Mouse (Mus musculus) left cerebral cortex, postnatal 36 days (tissue): ENCODE data around the gene Bex1. TPM values are rescaled to one million over a fixed set of nuclear protein-coding genes. Genes with fewer than 3 reads are reported as not detected.

Source experiments
- DNase-seq, 2 experiments: peaks; one replicate each; pipeline ENCODE4 v3.0.0; 2021 to 2022; ENCODE audit warnings: low spot score in 2 of 2, mixed read lengths in 1 of 2
- intact Hi-C: fragments of 180-260 bp; cut with DNase I; formaldehyde crosslinking; loops from one replicate; pipeline ENCODE4 v1.15.1; 2025
- microRNA-seq: library from miRNA; unstranded; fragments of <30 nt; microRNA quantifications from one replicate; pipeline ENCODE4 v1.2.0, GENCODE M21; 2022
- total RNA-seq, 2 experiments: library from RNA; stranded (reverse); gene quantifications; 2 replicates each; pipeline ENCODE4 v1.2.3; 2021

The Bex1 gene
- total RNA-seq, 2 experiments from 2014 or later: 83.6 to 87.9 TPM

- intact Hi-C loops: no loop called here
These were observed 34.3 kb downstream of the Bex1 start for GRCm38 (mm10) chrX:136180897-136181553.

GRCm38 (mm10) chrX:136172786-136173185 lies 42.5 kb downstream of the Bex1 start:
- intact Hi-C loops: loop anchor here (5.0 kb wide), 1 partner anchor 140 kb away; the partner anchor contains the start of gene Arxes1
- DNase-seq: no peak

More at GRCm38 (mm10) chrX:136180897-136181553, 34.3 kb downstream of the Bex1 start:
- DNase-seq: no peak

GRCm38 (mm10) chrX:136172118-136172551 lies 43.2 kb downstream of the Bex1 start, which contains the start of gene Tceal8:
TSS of gene Tceal8 (minus strand) at chrX:136172342.
- peak; percentile 56 to 67 for DNase-seq
- intact Hi-C loops: loop anchor here (5.0 kb wide), 1 partner anchor 140 kb away; the partner anchor contains the start of gene Arxes1

- DNase-seq: peak; percentile 49 to 58
- intact Hi-C loops: loop anchor here (5.0 kb wide), 1 partner anchor 139 kb away; the partner anchor contains the start of gene Arxes1
These were observed 43.9 kb downstream of the Bex1 start for GRCm38 (mm10) chrX:136171189-136172117.

DNA sequence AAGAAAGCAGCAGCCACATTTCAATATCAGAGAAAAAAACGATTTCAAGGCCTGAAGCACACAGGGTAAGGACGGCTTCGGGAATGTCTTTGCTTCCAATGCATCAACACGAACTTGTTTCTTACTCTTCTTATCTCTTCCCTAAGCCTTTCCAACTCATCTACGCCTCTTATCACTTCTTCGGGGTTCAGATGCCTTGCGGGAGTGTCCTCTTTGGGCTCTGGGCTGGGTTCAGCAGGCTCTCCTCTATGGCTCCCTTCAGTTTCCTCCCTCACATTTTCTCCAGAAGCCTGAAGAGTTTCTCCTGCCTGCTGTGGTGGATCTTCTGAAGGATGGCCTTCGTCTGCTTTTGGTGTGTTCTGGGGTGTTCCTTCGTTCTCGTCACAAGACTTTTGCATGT lies 44.7 kb downstream of the Bex1 start:
- no peak for DNase-seq
- intact Hi-C loops: loop anchor here (5.0 kb wide), 1 partner anchor 138 kb away; the partner anchor contains the start of gene Arxes1

Small RNA genes lying within 50 kb of the gene (microRNA-seq; reads per million reads assigned to microRNA genes)
- gene Mir6383: not detected

Other genes with a start within 250 kb of the Bex1 start
- 10 to 100 TPM; 57.8 to 69.1 TPM for gene Arxes2, start 221.7 kb downstream of the Bex1 start, total RNA-seq
- 10 to 100 TPM; 33.7 to 39.1 TPM for gene Arxes1, start 182.1 kb downstream of the Bex1 start, total RNA-seq
- gene Bex2, start 147.3 kb downstream of the Bex1 start, total RNA-seq: 100 to 1,000 TPM; 344 to 357 TPM
- not detected for gene Nxf3, start 130.3 kb downstream of the Bex1 start, total RNA-seq
- gene Bex4, start 76.5 kb downstream of the Bex1 start, total RNA-seq: 10 to 100 TPM; 16.4 to 21.4 TPM
- gene Tceal8, start 43.2 kb downstream of the Bex1 start, total RNA-seq: 10 to 100 TPM; 32.9 to 40.4 TPM
- gene Tceal5, start 11.6 kb downstream of the Bex1 start, total RNA-seq: 100 to 1,000 TPM; 109 to 156 TPM
- 1 to 10 TPM; 2.3 to 3.2 TPM for gene Tceal7, start 734 bp downstream of the Bex1 start, total RNA-seq
- 100 to 1,000 TPM; 112 to 117 TPM for gene Tceal9, start 29.6 kb upstream of the Bex1 start, total RNA-seq
- 100 to 1,000 TPM; 298 to 309 TPM for gene Bex3, start 54.7 kb upstream of the Bex1 start, total RNA-seq